Mouse (Mus musculus) liver, postnatal 0 days (tissue): ENCODE results near the gene Hist1h2ah.

ENCODE experiments used
- CTCF ChIP-seq: sonication (generic); IDR thresholded peaks from 2 replicates; pipeline ENCODE4 v1.5.1; 2016; ENCODE audit warnings: antibody characterized with exemption, low read depth
- EP300 ChIP-seq: IDR thresholded peaks from 2 replicates; pipeline ENCODE4 v1.6.1; 2016; ENCODE audit warnings: antibody characterized with exemption, low read depth, mild to moderate bottlenecking

DNA sequence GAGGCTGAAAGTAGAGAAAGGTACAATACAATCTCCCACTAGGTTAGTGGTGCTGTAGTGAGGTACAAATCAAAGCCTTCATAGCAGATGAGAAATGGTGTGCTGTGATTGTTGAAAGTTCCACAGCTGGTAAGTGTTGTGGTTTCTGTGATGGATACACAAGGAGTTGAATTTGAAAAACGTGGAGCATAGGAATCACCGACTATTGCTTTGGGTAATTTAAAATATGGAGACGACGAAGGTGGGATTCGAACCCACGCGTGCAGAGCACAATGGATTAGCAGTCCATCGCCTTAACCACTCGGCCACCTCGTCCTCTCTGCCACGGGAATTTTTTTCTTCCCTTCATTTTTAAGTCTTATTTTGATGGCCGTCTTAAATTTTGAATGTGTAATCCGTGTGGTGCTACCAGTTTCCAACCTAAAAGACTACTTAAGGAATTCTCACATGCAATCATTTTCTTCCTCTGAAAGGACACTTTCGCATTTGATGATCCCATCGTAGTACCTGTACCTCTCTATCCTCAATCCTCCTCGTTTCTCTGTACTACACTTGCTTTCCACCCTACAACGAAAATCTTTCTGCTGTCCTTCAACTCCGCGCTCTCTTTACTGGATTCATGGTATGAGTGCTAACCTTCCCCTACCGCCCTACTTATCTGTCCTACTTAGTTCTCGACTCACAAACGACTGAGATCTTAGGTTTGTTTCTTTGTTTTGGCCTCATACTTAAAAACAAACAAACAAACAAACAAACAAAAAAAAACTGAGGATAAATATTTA, 41.2 kb downstream of the Hist1h2ah start:
- TF ChIP-seq CTCF (no peak), EP300 (no peak)
